Mouse (Mus musculus) MEL-GATA-1-ER (cell line): ENCODE data around the gene Snap29.

Experiments used
- DNase-seq: peaks from one replicate; pipeline ENCODE4 v3.0.0-alpha.2; 2012; ENCODE audit warnings: low read depth; ENCODE audit errors: extremely low read depth

The Snap29 gene

DNA sequence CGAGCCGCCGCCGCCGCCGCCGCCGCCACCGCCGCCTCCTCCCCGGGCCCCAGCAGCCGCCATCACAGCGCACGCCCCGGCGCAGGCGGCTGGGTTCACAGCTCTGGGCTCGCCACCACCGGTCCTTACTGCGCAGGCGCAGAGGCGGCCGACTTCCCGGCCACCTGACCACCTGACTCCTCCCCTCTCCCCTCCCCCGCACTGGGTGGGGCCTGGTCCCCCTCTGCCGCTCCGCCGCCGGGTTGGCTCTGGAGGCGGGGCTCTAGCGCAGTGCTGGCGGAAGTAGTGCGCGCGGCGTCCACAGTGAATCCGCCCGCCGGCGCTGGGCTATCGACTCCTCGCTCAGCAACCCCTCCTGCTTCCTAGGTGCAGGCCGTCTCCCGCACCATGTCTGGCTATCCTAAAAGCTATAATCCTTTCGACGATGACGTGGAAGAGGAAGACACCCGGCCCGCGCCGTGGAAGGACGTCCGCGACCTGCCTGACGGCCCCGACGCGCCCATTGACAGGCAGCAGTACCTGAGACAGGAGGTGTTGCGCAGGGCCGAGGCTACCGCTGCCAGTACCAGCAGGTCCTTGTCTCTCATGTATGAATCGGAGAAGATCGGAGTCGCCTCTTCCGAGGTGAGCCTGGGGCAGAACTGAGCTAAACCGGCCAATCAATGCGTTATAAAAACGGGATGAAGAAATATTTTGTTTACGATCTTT lies at the start of gene Snap29, which contains the start of gene Pi4ka:
Gene Snap29 (plus strand): TSS at position 251 of the 708 bp plus-strand sequence.
Gene Pi4ka (minus strand): TSS at position 579 of the 708 bp plus-strand sequence.
- peak; percentile 80 for DNase-seq

DNA sequence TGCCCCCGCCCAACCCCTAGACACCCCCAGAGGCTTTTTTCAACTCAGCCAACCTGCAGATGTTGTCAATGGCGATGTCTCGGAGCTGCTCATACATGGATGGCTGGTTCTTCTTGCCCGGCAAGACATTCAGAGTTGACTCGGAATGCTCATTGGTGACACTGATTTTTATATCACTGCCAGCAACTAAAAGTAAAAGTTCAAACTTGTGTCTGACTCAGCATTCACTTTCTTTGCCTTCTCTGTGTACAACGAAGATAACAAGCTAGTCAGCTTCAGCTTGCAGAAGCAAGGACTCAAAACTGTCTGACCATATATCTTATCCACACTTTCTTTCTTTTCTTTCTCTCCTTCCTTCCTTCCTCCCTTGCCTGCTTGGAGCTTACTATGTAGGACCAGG lies 49.8 kb upstream of the Snap29 start:
- DNase-seq: no peak

DNA sequence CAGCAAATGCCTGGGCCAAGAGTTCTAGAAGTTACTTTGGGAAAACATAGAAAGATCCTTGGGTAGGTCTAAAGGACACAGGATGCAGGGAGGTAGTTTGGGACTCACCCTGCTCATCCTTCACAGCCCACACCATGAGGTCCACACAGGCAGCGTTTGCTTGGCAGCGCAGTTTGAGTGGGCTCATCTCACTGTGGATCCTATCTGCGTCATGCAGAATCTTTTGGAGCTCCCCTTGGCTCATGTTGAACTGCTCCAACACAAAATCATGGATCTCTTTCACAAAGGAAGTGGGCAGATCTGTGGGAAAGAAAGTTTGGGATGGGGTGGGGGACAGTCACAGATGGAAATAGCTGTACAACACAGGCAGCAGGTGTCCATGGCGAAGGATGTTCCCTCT lies 47.0 kb upstream of the Snap29 start:
- DNase-seq: no peak

DNA sequence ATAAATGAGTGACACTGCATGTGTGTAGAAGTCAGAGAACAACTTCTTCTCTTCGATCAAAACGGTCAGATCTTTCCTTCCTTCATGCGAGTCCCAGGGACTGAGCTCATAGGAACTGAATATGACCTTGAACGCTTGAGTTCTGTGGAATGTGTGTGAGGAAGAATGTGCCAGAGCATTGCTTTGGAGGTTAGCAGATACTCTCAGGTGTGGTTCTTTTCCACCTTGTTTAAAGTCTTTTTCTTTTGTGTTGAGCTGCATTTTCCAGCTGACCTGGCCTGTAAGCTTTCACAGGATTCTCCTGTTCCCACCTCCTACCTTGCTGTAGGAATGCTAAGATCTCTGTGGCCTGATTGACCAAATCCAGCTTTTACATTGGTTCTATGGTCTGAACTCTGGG lies 23.5 kb upstream of the Snap29 start:
- DNase-seq: no peak

DNA sequence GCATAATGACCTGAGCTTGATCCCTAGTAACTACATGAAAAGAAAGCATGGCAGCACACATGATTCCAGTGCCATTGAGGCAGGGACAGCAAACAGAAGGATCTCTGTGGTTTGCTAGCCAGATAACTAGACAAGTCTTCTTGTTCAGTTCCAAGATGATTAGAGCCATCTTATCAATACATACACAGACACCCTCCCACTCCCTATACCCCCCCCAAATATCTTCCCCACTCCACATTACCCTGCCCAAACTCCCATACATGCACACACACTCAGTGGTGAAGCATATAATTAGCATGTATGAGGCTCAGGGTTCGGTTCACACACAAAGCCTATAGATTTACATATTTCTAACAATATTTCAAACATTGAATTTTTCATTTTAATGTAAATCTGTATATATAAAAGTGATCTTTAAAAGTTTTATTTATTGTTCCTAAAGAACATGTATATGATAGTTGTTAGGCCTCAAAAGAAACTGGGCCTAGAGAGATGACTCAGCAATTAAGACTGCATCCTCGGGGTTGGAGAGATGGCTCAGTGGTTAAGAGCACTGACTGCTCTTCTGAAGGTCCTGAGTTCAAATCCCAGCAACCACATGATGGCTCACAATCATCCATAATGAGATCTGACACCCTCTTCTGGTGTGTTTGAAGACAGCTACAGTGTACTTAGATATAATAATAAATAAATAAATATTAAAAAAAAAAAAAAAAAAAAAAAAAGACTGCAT lies 22.0 kb upstream of the Snap29 start:
- no peak for DNase-seq

DNA sequence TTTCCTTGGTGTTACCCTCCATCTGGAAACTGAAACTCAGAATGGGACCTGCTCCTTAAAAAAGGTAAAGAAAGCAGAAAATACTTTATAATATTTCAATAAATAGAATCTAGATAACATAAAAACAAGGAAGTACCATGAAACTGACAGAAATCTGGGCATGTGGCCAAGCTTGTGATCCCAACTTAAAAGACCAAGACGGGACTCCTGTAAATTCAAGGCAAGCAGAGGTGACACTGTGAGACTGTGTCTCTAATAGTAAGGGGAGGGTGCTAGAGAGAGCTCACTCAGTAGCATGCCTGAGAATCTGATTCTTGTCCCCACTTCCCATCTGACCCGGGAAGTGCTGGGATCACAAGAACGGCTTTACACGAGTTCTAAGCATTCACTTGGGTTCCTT lies 13.0 kb upstream of the Snap29 start:
- peak; percentile 15 for DNase-seq

DNA sequence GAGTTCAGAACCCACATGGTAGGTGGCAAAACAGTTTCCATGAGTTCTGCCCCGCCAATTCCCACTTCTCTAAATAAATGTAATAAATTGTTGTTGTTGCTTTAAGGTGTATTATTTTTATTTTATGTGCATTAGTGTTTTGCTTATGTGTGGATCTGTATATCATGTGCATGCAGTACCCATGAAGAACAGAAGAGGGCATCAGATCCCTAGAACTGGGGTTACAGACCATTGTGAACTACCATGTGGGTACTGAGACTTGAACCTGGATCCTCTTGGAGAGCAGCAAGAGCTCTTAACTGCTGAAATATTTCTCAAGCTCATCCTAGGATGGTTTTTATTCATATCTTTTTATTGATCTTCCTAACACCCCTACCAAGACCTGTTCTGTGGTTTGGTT lies 2.9 kb upstream of the Snap29 start:
- peak; percentile 54 for DNase-seq

DNA sequence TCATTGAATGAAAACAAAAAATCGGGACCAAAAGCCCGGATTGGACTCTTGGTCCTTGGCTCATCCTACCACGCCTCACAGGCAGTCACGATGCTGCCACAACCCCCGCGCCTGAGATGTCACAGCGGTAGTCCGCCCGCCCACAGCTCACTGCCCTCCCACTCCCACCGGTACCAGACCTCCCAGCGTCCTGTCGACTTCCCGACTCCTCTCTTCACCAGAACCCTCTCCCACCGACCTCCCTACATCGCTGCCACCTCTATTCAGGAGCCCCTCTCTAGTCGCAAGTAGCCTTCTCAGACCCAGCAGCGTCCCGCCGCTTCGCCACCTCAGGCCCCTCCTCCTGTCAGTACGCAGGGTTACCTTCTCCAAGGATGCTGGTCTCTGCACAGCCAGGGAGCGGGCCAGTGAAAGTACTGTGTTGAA lies 502 bp upstream of the Snap29 start:
- peak; percentile 26 for DNase-seq

DNA sequence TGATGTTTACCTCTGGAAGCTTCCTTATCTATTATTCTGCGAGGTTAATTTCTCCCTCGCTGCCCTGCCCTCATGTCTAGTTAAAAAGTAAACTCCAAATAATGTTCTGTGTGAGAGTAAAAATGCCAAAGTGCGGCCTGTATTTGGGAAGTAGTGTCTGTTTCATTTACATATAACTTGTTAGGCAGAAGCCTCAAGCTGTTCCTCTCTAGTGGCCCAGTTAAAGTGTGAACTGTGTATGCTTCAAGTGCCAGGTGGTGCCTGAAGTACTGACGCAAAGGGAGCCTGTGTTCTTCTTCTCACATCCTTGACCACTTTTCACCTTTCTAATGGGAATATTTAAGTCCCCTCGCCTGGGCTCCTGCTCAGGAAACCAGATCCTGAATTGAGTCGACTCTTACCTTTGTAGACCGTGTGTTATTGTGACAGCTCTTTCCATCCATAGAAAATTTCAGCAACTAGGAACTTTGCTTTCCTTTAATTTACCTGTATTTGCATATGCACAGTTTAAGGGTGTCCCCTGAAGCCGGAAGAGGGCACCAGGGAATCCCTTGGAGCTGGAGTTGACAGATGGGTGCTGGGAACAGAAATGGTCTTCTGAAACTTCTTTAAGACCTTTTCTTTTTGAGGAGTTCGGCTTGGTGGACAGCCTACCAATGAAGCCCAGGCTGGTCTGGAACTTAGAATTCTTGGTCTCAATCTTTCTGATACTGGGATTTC lies 886 bp downstream of the Snap29 start:
- peak; percentile 36 for DNase-seq

DNA sequence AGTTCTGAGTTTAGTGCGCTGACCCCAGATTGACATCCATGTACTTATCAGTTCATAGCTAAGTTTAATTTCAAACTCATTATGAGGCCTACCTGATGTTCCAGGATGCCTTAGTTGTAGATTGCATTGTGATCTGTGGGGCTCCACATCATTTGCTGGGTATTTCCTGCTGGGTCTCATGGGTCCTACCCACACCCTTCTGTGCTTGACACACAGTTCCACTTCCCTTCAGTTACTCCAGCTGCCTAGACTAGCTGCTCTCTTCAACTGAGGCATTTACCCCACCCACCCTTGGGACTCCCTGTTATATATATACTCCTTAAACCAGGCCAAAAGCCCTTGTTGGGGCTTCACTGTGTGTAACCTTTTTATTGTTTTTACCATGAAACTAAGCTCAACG lies 3.3 kb downstream of the Snap29 start:
- DNase-seq: no peak

DNA sequence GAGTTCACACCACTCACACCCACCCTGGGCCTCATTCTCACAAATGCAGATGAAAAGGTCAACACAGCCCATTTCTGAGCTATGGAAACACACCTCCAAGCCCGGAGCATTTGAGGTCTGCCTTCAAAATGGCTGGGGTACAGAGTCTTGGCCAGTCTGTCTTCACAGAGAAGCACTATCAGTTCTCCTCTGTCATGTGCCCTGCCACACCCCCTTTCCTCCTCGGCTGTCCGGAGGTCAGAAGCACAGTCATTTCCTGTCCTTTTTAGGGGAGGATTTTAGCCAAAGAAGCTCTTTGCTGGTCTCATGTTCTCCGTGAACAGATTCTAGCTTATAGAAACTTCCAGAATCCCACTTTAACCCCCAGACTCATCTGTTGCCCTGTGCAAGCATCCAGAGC lies 4.4 kb downstream of the Snap29 start:
- DNase-seq: no peak

DNA sequence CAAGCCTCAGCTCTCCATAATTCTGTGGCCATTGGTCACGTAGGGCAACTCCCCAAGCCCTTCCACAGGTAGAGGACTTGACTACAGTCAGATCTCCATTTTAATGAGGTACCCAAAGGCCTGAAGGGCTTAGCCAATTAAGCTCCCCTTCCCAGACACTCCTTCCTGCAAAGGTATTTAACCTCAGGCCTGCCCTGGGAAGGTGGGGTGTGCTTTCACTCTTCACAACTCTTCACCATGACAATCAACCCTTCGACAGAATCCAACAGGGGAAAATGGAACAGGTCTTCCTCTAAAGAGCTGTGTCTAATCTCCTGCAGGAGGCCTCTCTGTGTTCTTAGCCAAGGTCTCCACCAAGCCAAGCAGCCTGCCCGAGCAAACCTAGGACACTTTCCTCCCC lies 17.2 kb downstream of the Snap29 start:
- DNase-seq: no peak

DNA sequence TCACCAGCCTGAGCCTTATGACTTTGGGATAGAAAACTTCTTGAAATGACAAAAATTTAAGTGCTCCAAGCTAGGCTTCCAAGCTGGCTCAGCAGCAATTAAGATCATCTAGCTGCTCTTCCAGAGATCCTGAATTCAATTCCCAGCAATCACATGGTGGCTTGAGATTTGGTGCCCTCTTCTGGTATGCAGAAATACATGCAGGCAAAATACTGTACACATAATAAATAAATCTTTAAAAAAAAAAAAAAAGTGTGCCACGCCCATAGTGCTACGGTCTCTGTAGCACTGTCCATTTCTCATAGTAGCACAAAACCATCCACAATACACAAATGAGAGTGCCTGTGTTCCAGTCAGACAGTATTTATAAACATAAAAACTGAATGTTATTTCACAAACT lies 26.8 kb downstream of the Snap29 start:
- no peak for DNase-seq

DNA sequence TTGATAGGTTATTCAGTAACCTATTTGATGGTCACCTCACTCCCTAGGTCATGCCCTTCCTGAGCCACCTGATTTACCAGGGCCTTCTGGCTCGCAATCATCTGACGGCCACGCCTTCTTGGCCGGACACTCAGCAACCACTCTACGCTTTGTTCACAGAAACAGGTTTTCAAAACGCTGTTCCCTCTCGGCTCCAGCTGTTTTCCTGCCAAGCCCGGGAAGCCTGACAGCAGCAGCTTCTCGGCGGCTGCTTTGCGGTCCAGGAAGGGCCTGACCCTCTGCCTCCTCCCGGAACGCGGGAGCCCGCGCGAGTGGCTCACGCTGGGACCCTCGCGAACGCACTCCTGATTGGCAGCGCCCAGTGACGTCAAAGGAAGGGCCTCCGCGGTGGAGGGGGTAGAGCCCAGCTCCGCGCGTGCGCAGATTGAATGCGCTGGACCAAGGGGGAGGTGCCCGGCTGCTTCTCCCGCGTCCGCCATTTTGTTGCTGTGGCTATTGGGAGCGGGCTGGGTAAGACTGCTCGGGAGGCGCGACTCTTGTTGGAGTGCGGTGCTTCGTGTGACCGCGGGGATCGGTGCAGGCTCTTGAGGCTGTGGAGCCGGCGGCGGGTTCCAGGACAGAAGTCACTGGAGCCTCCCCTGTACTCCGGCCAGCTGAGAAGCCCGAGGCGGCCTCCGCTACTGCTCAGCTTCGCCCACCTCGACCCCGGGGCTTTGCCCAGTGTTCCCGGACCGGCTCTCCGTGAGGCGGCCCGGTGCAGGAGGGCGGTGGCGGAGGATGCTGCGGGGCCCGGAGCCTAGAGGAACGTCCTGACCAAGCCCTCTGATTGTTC lies 46.0 kb downstream of the Snap29 start, which contains the start of gene Crkl:
Gene Crkl (plus strand): TSS at position 447 of the 832 bp plus-strand sequence.
- peak; percentile 88 for DNase-seq

DNA sequence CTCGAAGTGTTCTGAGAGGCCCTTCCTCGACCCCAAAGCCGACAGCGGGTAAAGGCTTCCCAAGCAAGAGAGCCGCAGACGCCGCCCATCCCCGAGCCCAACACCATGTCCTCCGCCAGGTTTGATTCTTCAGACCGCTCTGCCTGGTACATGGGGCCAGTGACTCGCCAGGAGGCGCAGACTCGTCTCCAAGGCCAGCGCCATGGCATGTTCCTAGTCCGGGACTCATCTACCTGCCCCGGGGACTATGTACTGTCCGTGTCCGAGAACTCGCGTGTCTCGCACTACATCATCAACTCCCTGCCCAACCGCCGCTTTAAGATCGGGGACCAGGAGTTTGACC lies 46.6 kb downstream of the Snap29 start:
- no peak for DNase-seq

DNA sequence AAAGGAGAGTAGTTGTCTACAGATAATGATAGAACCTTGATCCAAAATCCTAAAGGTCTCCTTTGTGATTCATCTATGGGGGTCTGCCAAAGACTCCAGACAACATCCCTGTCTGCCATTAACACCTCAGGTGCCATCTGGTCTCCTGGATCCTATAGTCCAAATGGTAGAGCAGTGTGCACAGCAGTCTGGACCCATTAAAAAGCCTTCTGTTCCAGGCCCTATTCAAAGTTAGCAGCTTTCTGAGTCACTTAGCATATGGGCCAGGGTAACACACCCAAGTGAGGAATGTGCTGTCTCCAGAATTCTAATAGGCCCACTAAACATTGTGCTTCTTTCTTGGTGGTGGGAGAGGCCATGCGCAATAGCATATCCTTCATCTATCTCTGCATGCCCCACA lies 51.1 kb downstream of the Snap29 start:
- no peak for DNase-seq

DNA sequence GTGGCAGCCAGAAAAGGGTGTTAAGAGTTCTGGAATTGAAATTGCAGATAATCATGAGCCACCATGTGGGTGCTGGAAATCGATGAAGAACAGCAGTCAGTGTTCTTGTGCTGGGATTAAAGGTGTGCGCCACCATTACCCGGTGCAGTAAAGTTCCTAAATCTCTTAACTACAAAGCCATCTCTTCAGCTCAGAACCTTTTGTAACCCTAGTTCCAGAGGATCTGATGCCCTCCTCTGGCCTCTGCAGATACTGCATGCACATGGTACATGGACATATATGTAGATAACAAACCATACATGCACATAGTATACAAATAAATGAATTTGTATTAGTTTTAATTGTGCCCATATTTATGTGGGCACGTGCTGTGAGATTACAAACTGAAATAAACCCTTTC lies 54.5 kb downstream of the Snap29 start:
- no peak for DNase-seq

DNA sequence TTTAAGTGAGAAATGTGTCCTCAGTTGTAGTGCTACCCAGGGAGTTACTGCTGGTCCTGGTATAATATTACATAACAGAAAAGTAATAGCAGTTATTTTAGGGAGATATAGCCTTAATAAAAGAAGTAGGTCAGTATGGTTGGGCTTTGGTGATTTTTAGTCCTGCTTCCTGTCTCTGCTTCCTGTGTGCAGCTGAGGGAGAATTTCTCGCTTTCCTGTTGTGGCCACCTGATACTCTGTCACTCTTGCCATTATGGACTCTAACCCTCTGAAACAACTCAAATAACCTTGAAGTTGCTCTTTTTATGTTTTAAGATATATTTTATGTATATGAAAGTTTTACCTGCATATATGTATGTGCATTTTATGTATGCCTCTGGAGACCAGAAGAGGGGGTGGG lies 55.8 kb downstream of the Snap29 start:
- no peak for DNase-seq

DNA sequence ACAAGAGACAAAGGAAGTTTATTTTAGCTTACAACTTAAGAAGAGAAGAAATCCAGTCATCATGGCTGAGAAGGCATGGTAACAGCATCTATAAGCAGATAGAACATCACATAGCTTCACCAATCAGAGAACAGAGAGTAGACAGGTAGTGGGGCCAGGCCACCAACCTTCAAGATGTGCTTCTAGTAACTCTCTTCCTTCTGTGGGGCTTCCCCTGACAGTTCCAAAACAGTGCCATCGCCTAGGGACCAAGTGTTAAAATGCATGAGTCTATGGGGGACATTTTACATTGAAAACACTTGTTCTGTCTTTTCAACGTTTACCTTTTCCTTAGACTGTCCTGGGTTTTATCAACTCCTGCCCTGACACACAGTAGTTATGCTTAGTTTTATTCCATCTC lies 57.4 kb downstream of the Snap29 start:
- no peak for DNase-seq

DNA sequence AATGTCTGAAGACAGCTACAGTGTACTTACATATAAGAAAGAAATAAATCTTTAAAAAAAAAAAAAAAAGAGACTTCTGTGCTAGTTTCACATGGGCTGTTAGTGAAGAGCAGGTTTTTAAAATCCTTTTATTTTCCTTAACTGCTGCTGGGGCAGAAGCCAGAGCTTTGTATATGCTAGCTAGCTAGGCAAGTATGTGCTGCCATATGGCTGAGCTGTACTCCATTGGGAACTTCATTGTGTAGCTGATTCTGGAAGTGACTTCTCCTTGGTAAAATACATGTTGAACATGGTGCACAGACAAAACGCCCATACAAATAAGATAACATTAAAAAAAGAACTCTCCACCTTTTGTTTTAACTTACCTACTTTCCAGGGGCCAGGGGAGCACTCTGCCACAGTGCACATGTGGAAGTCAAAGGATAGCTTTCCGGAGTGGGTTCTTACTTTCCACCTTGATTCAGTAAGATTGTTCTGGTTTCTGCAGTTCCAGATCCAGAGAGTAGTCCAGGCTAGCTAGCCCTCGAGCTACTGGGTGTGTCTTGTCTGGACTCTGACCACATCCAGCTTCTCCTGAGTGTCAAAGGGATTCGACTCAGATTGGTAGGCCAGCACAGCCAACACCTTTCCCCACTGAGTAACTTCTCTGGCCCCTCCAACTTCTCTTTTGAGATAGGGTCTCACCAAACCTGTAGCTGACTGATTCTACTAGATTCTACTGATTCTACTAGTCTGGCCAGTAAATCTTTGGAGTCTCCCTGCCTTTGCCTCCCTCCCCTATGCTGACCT lies 61.3 kb downstream of the Snap29 start:
- no peak for DNase-seq

DNA sequence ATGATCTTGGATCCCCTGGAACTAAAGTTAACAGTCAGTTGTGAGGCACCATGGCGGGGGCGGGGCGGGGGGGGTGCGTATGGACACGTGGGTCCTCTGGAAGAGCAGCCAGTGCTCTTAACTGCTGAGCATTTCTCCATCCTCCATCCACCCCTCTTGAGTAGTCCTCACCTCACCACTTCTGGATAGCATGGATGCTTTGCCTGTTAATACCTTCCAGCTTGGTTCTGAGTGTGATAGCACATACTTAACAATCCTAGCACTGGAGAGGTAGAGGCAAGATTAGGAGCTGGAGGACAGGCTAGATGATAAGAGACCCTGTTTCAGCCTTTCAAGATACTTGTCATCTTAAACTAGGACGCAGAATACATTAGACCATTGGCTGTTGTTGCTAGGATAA lies 66.7 kb downstream of the Snap29 start:
- DNase-seq: no peak
